Mouse (Mus musculus) left cerebral cortex, adult 2 months (tissue): ENCODE measurements around the gene Olfr191. TPM values are rescaled to one million over a fixed set of nuclear protein-coding genes. Genes with fewer than 3 reads are reported as not detected.

Experiments
- DNase-seq, 2 experiments: peaks; one replicate each; pipeline ENCODE4 v3.0.0; 2021 to 2022; ENCODE audit warnings: low spot score in 2 of 2, mixed read lengths in 1 of 2; ENCODE audit errors: extremely low spot score in 1 of 2
- H3K27ac ChIP-seq: fragments of 200-600 bp; 2 replicates; pipeline ENCODE4 v1.8.1; 2022
- H3K4me3 ChIP-seq: fragments of 200-600 bp; 2 replicates; pipeline ENCODE4 v1.8.1; 2022
- CTCF ChIP-seq: fragments of 200-600 bp; IDR thresholded peaks from 2 replicates; pipeline ENCODE4 v1.8.1; 2022; ENCODE audit warnings: antibody characterized with exemption, mild to moderate bottlenecking, moderate library complexity
- intact Hi-C: fragments of 180-260 bp; cut with DNase I; formaldehyde crosslinking; loops from one replicate; pipeline ENCODE4 v1.15.1; 2025
- total RNA-seq, 2 experiments: library from RNA; stranded (reverse); gene quantifications; 2 replicates each; pipeline ENCODE4 v1.2.3; 2021

Olfr191 gene
- total RNA-seq, 2 experiments from 2014 or later = not detected

DNA sequence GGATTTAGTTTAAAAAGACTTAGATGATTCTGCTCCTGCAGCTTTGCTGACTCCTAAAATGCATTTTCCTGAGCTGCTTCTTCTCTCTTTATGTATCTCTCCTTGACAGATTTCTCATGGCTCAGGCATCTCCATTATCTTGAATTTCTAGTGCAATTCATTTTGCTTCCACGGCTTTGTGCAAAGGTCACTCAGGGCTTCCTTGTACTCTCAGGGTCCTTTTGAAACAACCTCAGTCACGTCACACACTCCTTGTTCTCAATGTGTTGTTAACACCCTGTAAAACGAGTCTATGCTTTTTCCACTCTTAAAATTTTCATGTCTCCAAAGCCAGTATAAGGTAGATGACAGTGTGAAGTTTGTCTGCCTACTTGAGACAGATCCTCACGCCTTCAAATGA, 42.0 kb downstream of the Olfr191 start:
- TF ChIP-seq CTCF = no peak
- Histone ChIP-seq H3K4me3 (no peak overlapping the region), H3K27ac (no peak overlapping the region)
- intact Hi-C loops = no loop called here
- DNase-seq = no peak

DNA sequence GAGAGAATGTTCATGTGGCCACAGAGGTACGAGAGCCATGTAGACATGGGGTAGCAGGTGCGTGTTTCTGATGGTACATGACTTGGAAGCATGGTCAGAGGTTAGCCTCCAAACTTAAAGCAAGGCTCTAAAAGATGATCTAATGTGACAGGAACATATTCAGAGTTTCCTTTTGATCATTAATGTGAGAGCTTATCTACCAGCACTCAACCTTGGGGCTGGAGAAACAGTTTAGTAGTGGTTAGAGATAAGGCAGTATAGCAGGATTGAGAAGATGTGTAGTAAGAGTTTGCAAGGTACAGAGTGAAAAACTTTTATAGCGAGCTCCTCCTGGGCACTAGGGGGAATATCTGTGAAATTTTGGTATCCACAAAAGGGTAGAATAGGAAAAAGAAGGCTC, 43.8 kb downstream of the Olfr191 start:
- Histone ChIP-seq H3K4me3 (no peak overlapping the region), H3K27ac (no peak overlapping the region)
- no peak for DNase-seq
- TF ChIP-seq CTCF = no peak
- intact Hi-C loops = no loop called here

DNA sequence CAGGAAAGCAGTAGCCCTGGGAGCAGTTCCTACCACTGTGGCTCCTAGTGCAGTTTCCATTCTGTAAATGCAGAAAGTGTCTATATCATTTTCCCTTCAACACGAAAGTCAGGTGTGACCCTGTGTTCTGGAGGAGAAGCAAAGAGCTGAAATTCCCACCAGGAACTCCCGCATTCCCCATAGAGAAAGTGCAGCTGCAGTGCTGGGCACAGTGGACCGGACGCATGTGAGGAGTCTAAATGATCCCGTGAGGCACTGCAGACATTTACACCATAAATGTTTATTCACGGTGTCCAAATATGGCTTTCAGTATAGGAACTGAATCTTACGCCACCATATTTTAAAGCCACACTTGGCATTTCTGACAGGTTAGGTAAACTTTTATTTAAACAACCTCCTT, 49.9 kb downstream of the Olfr191 start, which contains the start of gene Olfr187:
Olfr187 (minus strand) TSS at position 58 of the 400 bp plus-strand sequence.
- DNase-seq = no peak
- Histone ChIP-seq H3K27ac (no peak within 1 kb of the TSS), H3K4me3 (no peak within 1 kb of the TSS)
- intact Hi-C loops = no loop called here
- TF ChIP-seq CTCF = no peak

Other genes starting within 250 kb of the Olfr191 start
- not detected for gene Olfr177, start 215.1 kb downstream of the Olfr191 start, total RNA-seq
- not detected for gene Olfr178, start 197.8 kb downstream of the Olfr191 start, total RNA-seq
- gene Olfr181, start 161.1 kb downstream of the Olfr191 start, total RNA-seq = not detected
- not detected for gene Olfr180, start 160.4 kb downstream of the Olfr191 start, total RNA-seq
- not detected for gene Olfr183, start 94.5 kb downstream of the Olfr191 start, total RNA-seq
- not detected for gene Olfr186, start 59.5 kb downstream of the Olfr191 start, total RNA-seq
- not detected for gene Olfr187, start 50.1 kb downstream of the Olfr191 start, total RNA-seq
- not detected for gene Olfr190, start 11.8 kb downstream of the Olfr191 start, total RNA-seq
- gene Olfr193, start 22.1 kb upstream of the Olfr191 start, total RNA-seq = not detected
- not detected for gene Olfr194, start 31.2 kb upstream of the Olfr191 start, total RNA-seq
- gene Olfr195, start 57.2 kb upstream of the Olfr191 start, total RNA-seq = not detected
- not detected for gene Olfr196, start 80.6 kb upstream of the Olfr191 start, total RNA-seq
- gene Olfr198, start 113.7 kb upstream of the Olfr191 start, total RNA-seq = not detected
- not detected for gene Olfr199, start 129.9 kb upstream of the Olfr191 start, total RNA-seq
- not detected for gene Olfr201, start 182.8 kb upstream of the Olfr191 start, total RNA-seq
- not detected for gene Olfr202, start 197.0 kb upstream of the Olfr191 start, total RNA-seq
- gene Olfr203, start 209.1 kb upstream of the Olfr191 start, total RNA-seq = not detected
- gene Olfr204, start 228.4 kb upstream of the Olfr191 start, total RNA-seq = not detected
- gene Olfr205, start 241.3 kb upstream of the Olfr191 start, total RNA-seq = not detected